Mouse (Mus musculus) E14TG2a.4 (cell line): ENCODE results near the gene Abl1.

Experiments used
- CTCF ChIP-seq: conservative IDR thresholded peaks from 2 replicates; pipeline ENCODE4 v1.5.1; 2014; ENCODE audit warnings: low read length
- NANOG ChIP-seq: IDR thresholded peaks from 2 replicates; pipeline ENCODE4 v1.6.1; 2014; ENCODE audit warnings: borderline replicate concordance, low read length, mixed read lengths
- POU5F1 ChIP-seq: IDR thresholded peaks from 2 replicates; pipeline ENCODE4 v1.6.1; 2014; ENCODE audit warnings: low read length, borderline replicate concordance

DNA sequence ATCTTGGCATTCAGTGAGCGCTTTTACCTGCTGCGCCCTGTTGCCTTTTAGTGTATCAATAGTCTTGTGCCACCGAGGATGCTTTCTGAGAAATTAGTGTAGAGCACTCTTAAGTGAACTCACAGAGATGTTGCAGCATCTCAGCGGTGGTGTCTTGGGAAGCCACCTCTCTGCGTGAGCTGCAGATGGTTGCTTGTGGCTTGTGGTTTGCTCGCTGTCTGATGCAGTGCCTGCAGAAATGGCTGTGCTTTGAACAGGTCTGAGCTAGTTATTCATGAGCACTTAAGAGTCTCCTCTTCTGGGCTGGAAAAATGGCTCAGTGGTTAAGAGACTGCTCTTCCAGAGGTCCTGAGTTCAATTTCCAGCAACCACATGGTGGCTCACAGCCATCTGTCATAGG is 9.5 kb upstream of the Abl1 start:
- no peak for TF ChIP-seq CTCF
- no peak for TF ChIP-seq NANOG
- TF ChIP-seq POU5F1 = no peak
